In genomic region chr16:22885356-22885755, GRCm38 (mm10) we compare ENCODE assay signal across 23 mouse cellular contexts. TPM values are rescaled to one million over a fixed set of nuclear protein-coding genes. Genes with fewer than 3 reads are reported as not detected.
DNase-seq lines count a peak whose midpoint lies in the region; ATAC-seq lines count a peak whose summit lies in the region.
"Had no signal": no experiment of that assay in that cellular context is flagged by ENCODE, and none has a peak within 500 bp of the region (broad histone marks: within the 10 kb centered on the region; RNA-seq: fewer than 3 reads in every experiment).

No protein-coding gene starts in this region.

- ATAC-seq in embryonic facial prominence, embryonic 14.5 days (ENCODE audit: low read depth), result no peak
- no peak for ATAC-seq in neural tube, embryonic 15.5 days (ENCODE audit: low FRiP score)
- ATAC-seq: activated CD4-positive, CD25-positive, alpha-beta regulatory T cell, adult 4 months; forebrain, postnatal 0 days had no signal

- H3K9ac ChIP-seq in embryonic facial prominence, embryonic 14.5 days (ENCODE audit: low read depth, low read length), result no peak overlapping the region
- no peak overlapping the region for H3K9ac ChIP-seq in neural tube, embryonic 15.5 days (replicated peaks)
- H3K9ac ChIP-seq: embryonic facial prominence, embryonic 12.5 days; forebrain, embryonic 12.5 days; forebrain, postnatal 0 days; heart, embryonic 12.5 days; hindbrain, embryonic 14.5 days had no signal

- no peaks in the 10 kb centered on the region for H3K36me3 ChIP-seq in embryonic facial prominence, embryonic 14.5 days (ENCODE audit: control insufficient read depth, insufficient read depth, low read length)
- no peaks in the 10 kb centered on the region for H3K36me3 ChIP-seq in neural tube, embryonic 15.5 days
- H3K36me3 ChIP-seq: embryonic facial prominence, embryonic 12.5 days; forebrain, embryonic 12.5 days; G1E; heart, embryonic 12.5 days; hindbrain, embryonic 10.5 days had no signal

- no peak overlapping the region for H3K4me2 ChIP-seq in embryonic facial prominence, embryonic 14.5 days (ENCODE audit: low read depth, low read length)
- H3K4me2 ChIP-seq in neural tube, embryonic 15.5 days, result no peak overlapping the region
- H3K4me2 ChIP-seq: embryonic facial prominence, embryonic 12.5 days; forebrain, embryonic 12.5 days; heart, embryonic 12.5 days; hindbrain, embryonic 14.5 days had no signal

- H3K4me3 ChIP-seq in embryonic facial prominence, embryonic 14.5 days (ENCODE audit: low read depth, low read length), result no peak overlapping the region
- H3K4me3 ChIP-seq in neural tube, embryonic 15.5 days (replicated peaks), result no peak overlapping the region
- H3K4me3 ChIP-seq: embryonic facial prominence, embryonic 12.5 days; forebrain, embryonic 12.5 days; heart, embryonic 12.5 days; hindbrain, embryonic 10.5 days had no signal

- peaks cover 9% of the 10 kb centered on the region for H3K4me1 ChIP-seq in embryonic facial prominence, embryonic 14.5 days (ENCODE audit: control insufficient read depth, insufficient read depth, low read length)
- H3K4me1 ChIP-seq in neural tube, embryonic 15.5 days, result no peaks in the 10 kb centered on the region

- peak; percentile 11 for DNase-seq in embryo, embryonic 10 days (ENCODE audit: low spot score)
- no peak for DNase-seq in embryo, embryonic 11 days
- peak; percentile 41 to 45 for DNase-seq in spleen, adult 18-20 months
- no peak for DNase-seq in spleen, postnatal 4 days (ENCODE audit: low spot score in 2 of 2)
- DNase-seq in R1 (ENCODE audit: low read depth, low spot score), result peak; percentile 56
- peak; percentile 19 for DNase-seq in embryonic facial prominence, embryonic 14.5 days (ENCODE audit: low spot score)
- no peak for DNase-seq in left cerebral cortex, adult 9 months (ENCODE audit: low spot score in 2 of 2)
- DNase-seq: adrenal gland, postnatal 14 days; cerebellum, adult 11-12 months; cerebellum, adult 9-10 months; cerebellum, postnatal 25 days; forebrain, postnatal 0 days; gastrocnemius, postnatal 14 days had no signal

- no peaks in the 10 kb centered on the region for H3K9me3 ChIP-seq in embryonic facial prominence, embryonic 14.5 days (ENCODE audit: control insufficient read depth, low read length)
- H3K9me3 ChIP-seq in neural tube, embryonic 15.5 days (replicated peaks), result no peaks in the 10 kb centered on the region
- H3K9me3 ChIP-seq: embryonic facial prominence, embryonic 12.5 days; forebrain, embryonic 12.5 days; G1E; heart, embryonic 12.5 days; hindbrain, embryonic 10.5 days had no signal

- 37% methylated on average over 4 of the region's 4 CpGs for WGBS in embryonic facial prominence, embryonic 14.5 days
- 51% methylated on average over 4 of the region's 4 CpGs for WGBS in neural tube, embryonic 15.5 days

- no peak overlapping the region for H3K27ac ChIP-seq in embryonic facial prominence, embryonic 14.5 days (replicated peaks; ENCODE audit: low read depth, low read length)
- no peak overlapping the region for H3K27ac ChIP-seq in neural tube, embryonic 15.5 days (replicated peaks)
- H3K27ac ChIP-seq: embryonic facial prominence, embryonic 12.5 days; forebrain, embryonic 12.5 days; hindbrain, embryonic 10.5 days; hindbrain, embryonic 14.5 days had no signal

- H3K27me3 ChIP-seq in embryonic facial prominence, embryonic 14.5 days (replicated peaks; ENCODE audit: control insufficient read depth, insufficient read depth, low read length), result no peaks in the 10 kb centered on the region
- no peaks in the 10 kb centered on the region for H3K27me3 ChIP-seq in neural tube, embryonic 15.5 days (replicated peaks)
- H3K27me3 ChIP-seq: forebrain, embryonic 12.5 days had no signal

RNA-seq across cellular contexts. Expression of gene Ahsg, which starts 5.7 kb away (rescaled TPM):
- 0.16 TPM in 1 of 2 replicates, not detected in the other for polyA plus RNA-seq in embryonic facial prominence, embryonic 14.5 days (2014; fragmentation: Nextera tagmentation; extraction: Ambion mirVana)
- polyA plus RNA-seq in neural tube, embryonic 15.5 days (2015; fragmentation: Nextera tagmentation; extraction: Ambion mirVana), result 0.87 and 2.5 TPM in 2 replicates
- polyA plus RNA-seq: activated CD4-positive, CD25-positive, alpha-beta regulatory T cell, adult 4 months; cortical plate, adult 2 months; embryonic facial prominence, embryonic 12.5 days; forebrain, embryonic 12.5 days; forebrain, postnatal 0 days; hindbrain, embryonic 14.5 days had no signal

RNA-seq across cellular contexts. Expression of gene Dnajb11, which starts 27.7 kb away (rescaled TPM):
- polyA plus RNA-seq in embryonic facial prominence, embryonic 14.5 days (2014; fragmentation: Nextera tagmentation; extraction: Ambion mirVana), result 100 and 108 TPM in 2 replicates
- polyA plus RNA-seq in neural tube, embryonic 15.5 days (2015; fragmentation: Nextera tagmentation; extraction: Ambion mirVana), result 106 and 110 TPM in 2 replicates

RNA-seq across cellular contexts. Expression of gene Tbccd1, which starts 27.9 kb away (rescaled TPM):
- polyA plus RNA-seq in embryonic facial prominence, embryonic 14.5 days (2014; fragmentation: Nextera tagmentation; extraction: Ambion mirVana), result 26.8 and 28.0 TPM in 2 replicates
- 19.5 and 23.2 TPM in 2 replicates for polyA plus RNA-seq in neural tube, embryonic 15.5 days (2015; fragmentation: Nextera tagmentation; extraction: Ambion mirVana)

RNA-seq across cellular contexts. Expression of gene Fetub, which starts 32.8 kb away (rescaled TPM):
- 0.89 and 1.8 TPM in 2 replicates for polyA plus RNA-seq in embryonic facial prominence, embryonic 14.5 days (2014; fragmentation: Nextera tagmentation; extraction: Ambion mirVana)
- not detected in 2 replicates for polyA plus RNA-seq in neural tube, embryonic 15.5 days (2015; fragmentation: Nextera tagmentation; extraction: Ambion mirVana)
- polyA plus RNA-seq: activated CD4-positive, CD25-positive, alpha-beta regulatory T cell, adult 4 months; embryonic facial prominence, embryonic 12.5 days; forebrain, embryonic 12.5 days; heart, embryonic 12.5 days; heart, embryonic 16.5 days; hindbrain, embryonic 10.5 days; hindbrain, embryonic 14.5 days had no signal

Comparison
In these comparisons a context has a peak if more than half of its experiments do, and no peak if none do; other contexts are left out.
1. DNase-seq: peak in embryo, embryonic 10 days (single experiment), spleen, adult 18-20 months (2 of 2), R1 (single experiment) and embryonic facial prominence, embryonic 14.5 days (single experiment); none in embryo, embryonic 11 days (single experiment), spleen, postnatal 4 days (0 of 2) and left cerebral cortex, adult 9 months (0 of 2).